Mouse (Mus musculus): ENCODE data around the gene Pbx1.

GRCm38 (mm10) chr1:168366261-168366660, 65.8 kb downstream of the Pbx1 start:
- no peak for TF ChIP-seq GATA1 (IDR thresholded peaks at IDR 0.05; ENCODE audit: borderline replicate concordance, low read length)
- no peak for TF ChIP-seq FLI1 (IDR thresholded peaks at IDR 0.05; ENCODE audit: low read length)
